Mouse (Mus musculus): ENCODE results near the gene F11. TPM values are rescaled to one million over a fixed set of nuclear protein-coding genes. Genes with fewer than 3 reads are reported as not detected.
A peak's percentile ranks its signal among the peaks of the same experiment; 100 is the strongest.

Gene F11
- polyA plus RNA-seq, 1 experiment from 2014 or later: not detected

DNA sequence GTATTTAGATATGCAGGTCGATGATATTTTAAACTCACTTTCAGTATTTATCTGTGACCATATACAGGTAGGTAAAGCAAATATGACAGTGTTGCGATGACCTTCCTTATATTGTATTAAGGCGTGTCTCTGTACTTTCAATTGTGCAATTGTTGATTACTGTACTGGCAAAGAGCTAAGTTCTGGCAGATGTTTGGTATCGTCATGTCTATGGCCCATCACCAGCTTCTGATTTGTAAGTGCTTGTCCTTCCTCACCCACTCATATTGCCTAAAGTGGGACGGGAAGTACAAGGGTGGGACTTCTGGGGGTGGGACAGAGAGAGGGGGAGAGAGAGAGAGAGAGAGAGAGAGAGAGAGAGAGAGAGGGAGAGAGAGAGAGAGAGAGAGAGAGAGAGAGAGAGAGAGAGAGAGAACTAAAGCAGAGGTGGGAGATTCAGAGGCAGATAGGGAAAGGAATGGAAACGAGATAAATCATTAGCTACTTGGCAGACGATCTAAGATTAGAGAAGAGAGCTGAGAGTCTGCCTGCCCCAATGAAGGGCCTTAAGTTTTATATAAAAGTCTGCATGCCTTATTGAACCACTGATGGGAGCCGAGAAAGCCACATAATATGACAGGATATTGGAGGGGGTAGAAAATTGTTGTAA is 7.5 kb downstream of the F11 start:
- H3K9me3 ChIP-seq (ENCODE audit: control insufficient read depth, low read length): no peaks in the 10 kb centered on the region
- no peak for ATAC-seq

DNA sequence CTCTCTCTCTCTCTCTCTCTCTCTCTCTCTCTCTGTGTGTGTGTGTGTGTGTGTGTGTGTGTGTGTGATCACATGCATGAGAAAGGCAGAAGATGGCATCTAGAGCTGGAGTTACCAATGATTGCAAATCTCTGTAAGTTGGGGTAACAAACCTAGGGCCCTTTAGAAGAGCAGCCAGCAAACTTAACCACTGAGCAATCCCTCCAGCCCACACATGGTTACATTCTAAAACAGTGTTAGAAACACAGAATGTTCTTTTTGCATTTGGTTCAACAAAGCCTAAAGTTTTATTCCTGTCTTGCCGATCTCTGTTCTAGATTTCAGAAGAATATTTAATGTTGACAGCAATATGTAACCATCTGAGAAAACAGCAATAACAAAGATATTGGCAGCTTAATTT is 8.2 kb downstream of the F11 start:
- Histone ChIP-seq H3K36me3 (ENCODE audit: control insufficient read depth, insufficient read depth) (no peaks in the 10 kb centered on the region), H3K9me3 (ENCODE audit: control insufficient read depth, low read length) (no peaks in the 10 kb centered on the region), H3K4me1 (replicated peaks; ENCODE audit: control insufficient read depth, insufficient read depth, low read length) (no peaks in the 10 kb centered on the region), H3K4me2 (ENCODE audit: low read length) (no peak overlapping the region), H3K27me3 (replicated peaks; ENCODE audit: control insufficient read depth, insufficient read depth, low read length) (no peaks in the 10 kb centered on the region), H3K27ac (ENCODE audit: low read length) (no peak overlapping the region), H3K4me3 (replicated peaks; ENCODE audit: low read length) (no peak overlapping the region), H3K9ac (replicated peaks; ENCODE audit: low read depth, low read length) (no peak overlapping the region)
- ATAC-seq: no peak
- 90% methylated on average over 1 of the region's 1 CpGs for WGBS

More for the DNA sequence above, 7.5 kb downstream of the F11 start:
- no peak overlapping the region for H3K4me3 ChIP-seq (replicated peaks; ENCODE audit: low read length)
- no peak overlapping the region for H3K27ac ChIP-seq (ENCODE audit: low read length)
- H3K9ac ChIP-seq (replicated peaks; ENCODE audit: low read depth, low read length): no peak overlapping the region
- WGBS: 82% methylated on average over 8 of the region's 8 CpGs
- no peaks in the 10 kb centered on the region for H3K4me1 ChIP-seq (replicated peaks; ENCODE audit: control insufficient read depth, insufficient read depth, low read length)
- no peak overlapping the region for H3K4me2 ChIP-seq (ENCODE audit: low read length)
- H3K36me3 ChIP-seq (ENCODE audit: control insufficient read depth, insufficient read depth): no peaks in the 10 kb centered on the region
- H3K27me3 ChIP-seq (replicated peaks; ENCODE audit: control insufficient read depth, insufficient read depth, low read length): no peaks in the 10 kb centered on the region

DNA sequence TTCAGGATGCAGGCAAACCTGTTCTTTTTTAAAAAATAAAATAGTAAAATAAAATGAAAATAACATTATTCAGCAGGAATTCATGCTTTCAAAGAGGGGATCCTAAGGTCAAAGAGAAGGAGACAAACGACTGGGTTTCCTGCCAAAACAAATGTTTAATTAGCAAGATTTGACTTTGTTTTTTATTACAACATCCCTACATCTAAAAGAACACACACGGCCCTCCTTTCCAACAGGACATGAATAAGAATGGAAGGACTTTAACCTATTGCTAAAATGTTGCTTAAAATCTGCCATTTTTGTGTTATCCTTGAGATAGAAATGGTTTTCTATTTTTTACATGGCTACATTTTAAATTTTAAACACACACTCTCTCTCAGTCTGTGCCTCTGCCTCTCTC is 8.7 kb downstream of the F11 start:
- no peak overlapping the region for H3K4me3 ChIP-seq (replicated peaks; ENCODE audit: low read length)
- no peaks in the 10 kb centered on the region for H3K9me3 ChIP-seq (ENCODE audit: control insufficient read depth, low read length)
- no peak overlapping the region for H3K4me2 ChIP-seq (ENCODE audit: low read length)
- no peak overlapping the region for H3K9ac ChIP-seq (replicated peaks; ENCODE audit: low read depth, low read length)
- no peaks in the 10 kb centered on the region for H3K36me3 ChIP-seq (ENCODE audit: control insufficient read depth, insufficient read depth)
- ATAC-seq: no peak
- no peak overlapping the region for H3K27ac ChIP-seq (ENCODE audit: low read length)
- no peaks in the 10 kb centered on the region for H3K4me1 ChIP-seq (replicated peaks; ENCODE audit: control insufficient read depth, insufficient read depth, low read length)
- 36% methylated on average over 2 of the region's 2 CpGs for WGBS
- H3K27me3 ChIP-seq (replicated peaks; ENCODE audit: control insufficient read depth, insufficient read depth, low read length): no peaks in the 10 kb centered on the region

DNA sequence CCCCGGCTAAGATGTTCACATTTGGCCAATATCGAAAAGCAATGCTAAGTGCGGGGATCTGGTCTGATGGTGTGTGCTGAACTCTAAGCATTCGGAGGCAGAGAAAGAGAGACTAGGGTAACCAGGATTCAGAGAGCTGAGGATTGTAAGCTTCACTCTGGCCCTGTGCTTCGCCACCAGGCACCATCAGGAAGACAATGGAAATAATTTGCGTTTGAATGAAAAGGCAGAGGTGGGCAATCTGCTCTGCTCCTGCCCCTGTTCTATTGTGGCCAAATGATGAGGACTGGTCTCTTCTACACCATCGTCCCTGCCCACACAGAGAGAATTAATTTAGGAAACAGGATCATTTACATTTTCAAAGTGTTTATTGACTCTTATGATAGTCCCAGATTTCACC is 15.5 kb downstream of the F11 start:
- H3K9me3 ChIP-seq (ENCODE audit: control insufficient read depth, low read length): no peaks in the 10 kb centered on the region
- H3K4me2 ChIP-seq (ENCODE audit: low read length): no peak overlapping the region
- H3K4me3 ChIP-seq (replicated peaks; ENCODE audit: low read length): no peak overlapping the region
- 30% methylated on average over 7 of the region's 7 CpGs for WGBS
- H3K4me1 ChIP-seq (replicated peaks; ENCODE audit: control insufficient read depth, insufficient read depth, low read length): no peaks in the 10 kb centered on the region
- no peak overlapping the region for H3K9ac ChIP-seq (replicated peaks; ENCODE audit: low read depth, low read length)
- H3K27me3 ChIP-seq (replicated peaks; ENCODE audit: control insufficient read depth, insufficient read depth, low read length): no peaks in the 10 kb centered on the region
- no peak overlapping the region for H3K27ac ChIP-seq (ENCODE audit: low read length)
- ATAC-seq: no peak
- no peaks in the 10 kb centered on the region for H3K36me3 ChIP-seq (ENCODE audit: control insufficient read depth, insufficient read depth)

DNA sequence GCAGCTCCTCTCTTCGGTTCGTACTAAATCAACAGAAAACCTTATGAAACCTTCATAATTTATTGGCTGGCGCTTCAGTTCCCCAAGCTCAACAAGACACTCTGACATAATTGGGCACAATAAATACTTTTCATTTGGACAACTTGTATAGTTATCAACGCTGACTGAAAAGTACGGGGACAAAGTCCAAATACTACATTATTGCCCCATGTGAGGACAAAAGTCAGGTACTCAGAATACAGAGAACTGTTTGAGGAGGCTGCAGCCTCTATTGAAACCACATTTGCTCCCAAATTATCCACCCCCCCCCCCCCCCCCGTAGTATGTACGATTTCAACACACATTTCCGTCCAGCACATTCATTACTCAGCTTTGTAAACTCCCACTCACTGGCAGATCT is 22.5 kb downstream of the F11 start:
- no peak for ATAC-seq
- Histone ChIP-seq H3K9me3 (ENCODE audit: control insufficient read depth, low read length) (no peaks in the 10 kb centered on the region), H3K4me1 (replicated peaks; ENCODE audit: control insufficient read depth, insufficient read depth, low read length) (peaks cover 4% of the 10 kb centered on the region; the same call in 1 of the 2 replicates), H3K4me3 (replicated peaks; ENCODE audit: low read length) (no peak overlapping the region), H3K4me2 (ENCODE audit: low read length) (no peak overlapping the region), H3K27me3 (replicated peaks; ENCODE audit: control insufficient read depth, insufficient read depth, low read length) (no peaks in the 10 kb centered on the region), H3K27ac (ENCODE audit: low read length) (no peak overlapping the region), H3K9ac (replicated peaks; ENCODE audit: low read depth, low read length) (no peak overlapping the region), H3K36me3 (ENCODE audit: control insufficient read depth, insufficient read depth) (no peaks in the 10 kb centered on the region)
- 92% methylated on average over 8 of the region's 8 CpGs for WGBS

DNA sequence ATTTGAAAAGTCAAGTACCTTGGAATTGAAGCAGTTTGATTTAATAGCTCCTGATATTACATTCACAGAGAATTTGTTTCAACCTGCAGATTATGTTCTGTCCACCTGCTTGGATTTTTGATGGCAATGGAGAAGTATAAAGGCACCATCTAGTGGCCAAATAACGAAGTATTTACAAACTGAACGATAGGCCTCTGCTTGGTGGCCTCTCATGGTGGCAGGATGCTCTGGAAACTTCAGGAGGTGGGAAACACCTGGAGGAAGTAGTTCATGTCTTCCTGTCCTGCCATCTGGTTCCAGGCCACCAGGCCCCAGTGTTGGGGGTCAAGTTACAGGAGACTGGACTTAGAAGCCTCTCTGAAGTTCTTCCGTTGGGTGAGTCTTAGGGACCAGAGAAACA is 23.5 kb downstream of the F11 start:
- ATAC-seq: peak; percentile 31
- H3K36me3 ChIP-seq (ENCODE audit: control insufficient read depth, insufficient read depth): no peaks in the 10 kb centered on the region
- H3K4me3 ChIP-seq (replicated peaks; ENCODE audit: low read length): no peak overlapping the region
- no peak overlapping the region for H3K27ac ChIP-seq (ENCODE audit: low read length)
- H3K27me3 ChIP-seq (replicated peaks; ENCODE audit: control insufficient read depth, insufficient read depth, low read length): no peaks in the 10 kb centered on the region
- H3K9ac ChIP-seq (replicated peaks; ENCODE audit: low read depth, low read length): no peak overlapping the region
- peaks cover 4% of the 10 kb centered on the region; the same call in 1 of the 2 replicates for H3K4me1 ChIP-seq (replicated peaks; ENCODE audit: control insufficient read depth, insufficient read depth, low read length)
- WGBS: 30% methylated on average over 3 of the region's 3 CpGs
- H3K9me3 ChIP-seq (ENCODE audit: control insufficient read depth, low read length): no peaks in the 10 kb centered on the region
- no peak overlapping the region for H3K4me2 ChIP-seq (ENCODE audit: low read length)

DNA sequence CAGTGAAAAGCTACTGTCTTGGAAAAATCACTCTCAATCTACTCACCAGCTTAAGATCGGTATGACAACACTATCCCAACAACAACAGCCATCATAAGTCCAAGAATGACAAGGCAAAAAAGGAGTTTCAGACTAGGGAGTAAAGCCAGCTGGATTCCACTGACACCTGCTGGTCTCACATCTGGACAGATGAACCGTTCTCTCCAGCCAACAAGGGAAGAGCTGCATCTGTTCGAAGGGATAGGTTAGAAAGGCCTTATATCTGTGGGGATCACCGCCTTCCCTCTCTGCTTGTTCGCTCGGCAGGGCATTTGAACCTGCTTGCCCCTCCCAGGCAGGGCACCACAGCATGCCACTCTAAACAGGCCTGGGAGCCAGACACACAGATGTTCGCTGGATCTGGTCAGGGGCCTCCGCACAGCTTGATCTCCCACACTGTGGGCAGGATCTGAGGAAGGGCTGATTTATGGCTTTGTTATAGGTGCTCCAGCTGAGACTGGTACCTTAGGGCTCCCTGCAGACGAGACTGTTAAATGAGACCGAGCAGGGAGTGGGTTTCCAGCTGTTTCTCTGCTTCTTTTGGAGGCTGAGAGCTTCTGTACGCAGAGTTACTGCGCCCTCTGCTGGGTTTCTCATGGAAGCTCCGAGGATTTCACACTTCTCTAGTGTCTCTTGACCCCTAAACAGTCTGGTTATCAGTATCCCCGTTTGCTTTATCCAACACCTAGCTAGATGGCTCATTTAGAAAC is 25.5 kb downstream of the F11 start:
- Histone ChIP-seq H3K9me3 (ENCODE audit: control insufficient read depth, low read length) (no peaks in the 10 kb centered on the region), H3K9ac (replicated peaks; ENCODE audit: low read depth, low read length) (0 out of 2 replicates have a peak overlapping the region, but pooled peaks have one; percentile 3), H3K27ac (ENCODE audit: low read length) (no peak overlapping the region), H3K4me2 (ENCODE audit: low read length) (peak overlapping the region; percentile 31), H3K36me3 (ENCODE audit: control insufficient read depth, insufficient read depth) (no peaks in the 10 kb centered on the region), H3K4me3 (replicated peaks; ENCODE audit: low read length) (no peak overlapping the region), H3K27me3 (replicated peaks; ENCODE audit: control insufficient read depth, insufficient read depth, low read length) (no peaks in the 10 kb centered on the region), H3K4me1 (replicated peaks; ENCODE audit: control insufficient read depth, insufficient read depth, low read length) (peaks cover 4% of the 10 kb centered on the region; the same call in 1 of the 2 replicates)
- peak; percentile 80 for ATAC-seq
- 22% methylated on average over 14 of the region's 14 CpGs for WGBS

DNA sequence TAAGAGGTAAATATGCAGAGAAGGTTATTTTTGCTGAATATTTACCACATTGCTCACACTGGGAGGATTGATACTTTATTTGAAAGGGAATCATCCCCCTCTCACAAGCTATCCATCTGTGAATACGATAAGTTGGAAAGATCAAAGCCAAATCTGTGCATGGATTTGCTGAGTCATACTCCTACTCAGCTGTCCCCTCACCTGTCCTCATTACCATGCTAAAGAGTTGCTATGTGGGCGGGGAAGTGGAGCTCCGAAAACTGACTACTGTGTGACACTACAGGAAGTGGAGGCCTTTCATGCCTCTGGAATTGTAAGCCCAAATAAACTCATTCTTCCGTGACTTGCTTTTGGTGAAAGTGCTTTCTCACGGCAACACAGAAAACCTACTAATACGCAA is 26.6 kb downstream of the F11 start:
- 81% methylated on average over 6 of the region's 6 CpGs for whole genome bisulfite sequencing
- H3K36me3 ChIP-seq (ENCODE audit: control insufficient read depth, insufficient read depth): no peaks in the 10 kb centered on the region
- no peak overlapping the region for H3K4me3 ChIP-seq (replicated peaks; ENCODE audit: low read length)
- no peak overlapping the region for H3K4me2 ChIP-seq (ENCODE audit: low read length)
- no peak overlapping the region for H3K9ac ChIP-seq (replicated peaks; ENCODE audit: low read depth, low read length)
- H3K9me3 ChIP-seq (ENCODE audit: control insufficient read depth, low read length): no peaks in the 10 kb centered on the region
- no peaks in the 10 kb centered on the region for H3K27me3 ChIP-seq (replicated peaks; ENCODE audit: control insufficient read depth, insufficient read depth, low read length)
- H3K27ac ChIP-seq (ENCODE audit: low read length): no peak overlapping the region
- ATAC-seq: no peak
- H3K4me1 ChIP-seq (replicated peaks; ENCODE audit: control insufficient read depth, insufficient read depth, low read length): peaks cover 4% of the 10 kb centered on the region; the same call in 1 of the 2 replicates

DNA sequence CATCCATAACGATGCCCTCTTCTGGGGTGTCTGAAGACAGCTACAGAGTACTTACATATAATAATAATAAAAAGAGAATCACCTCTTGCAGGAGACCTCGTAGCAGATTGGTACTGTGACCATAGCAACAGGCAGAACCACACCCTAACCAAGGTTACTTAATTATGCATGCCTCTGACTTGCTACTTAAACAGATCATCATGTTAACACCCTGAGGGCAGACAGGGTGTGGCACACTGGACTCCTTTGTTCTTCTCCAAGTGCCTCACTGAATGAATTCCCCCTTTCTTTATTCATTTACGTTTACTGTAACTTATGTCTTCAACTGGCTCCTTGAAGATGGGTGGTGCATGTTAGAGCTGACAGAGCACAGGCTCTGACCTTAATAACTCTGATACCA is 28.6 kb downstream of the F11 start:
- H3K36me3 ChIP-seq (ENCODE audit: control insufficient read depth, insufficient read depth): no peaks in the 10 kb centered on the region
- no peak for ATAC-seq
- H3K4me3 ChIP-seq (replicated peaks; ENCODE audit: low read length): no peak overlapping the region
- 63% methylated on average over 3 of the region's 3 CpGs for WGBS
- H3K4me2 ChIP-seq (ENCODE audit: low read length): no peak overlapping the region
- H3K27ac ChIP-seq (ENCODE audit: low read length): no peak overlapping the region
- H3K27me3 ChIP-seq (replicated peaks; ENCODE audit: control insufficient read depth, insufficient read depth, low read length): no peaks in the 10 kb centered on the region
- H3K4me1 ChIP-seq (replicated peaks; ENCODE audit: control insufficient read depth, insufficient read depth, low read length): peaks cover 4% of the 10 kb centered on the region; the same call in 1 of the 2 replicates
- no peak overlapping the region for H3K9ac ChIP-seq (replicated peaks; ENCODE audit: low read depth, low read length)
- no peaks in the 10 kb centered on the region for H3K9me3 ChIP-seq (ENCODE audit: control insufficient read depth, low read length)
